Mouse (Mus musculus) CH12.LX (cell line): ENCODE data around the gene Farp1. TPM values are rescaled to one million over a fixed set of nuclear protein-coding genes. Genes with fewer than 3 reads are reported as not detected.

Experiments used
- DNase-seq: peaks from one replicate; pipeline ENCODE4 v3.0.0-alpha.2; 2013; ENCODE audit errors: extremely low read depth
- H3K27ac ChIP-seq: 2 replicates; pipeline ENCODE4 v1.5.1; 2012; ENCODE audit warnings: low read depth, mild to moderate bottlenecking, control low read depth, moderate library complexity; ENCODE audit not compliant: insufficient read depth
- H3K27me3 ChIP-seq: replicated peaks from 2 replicates; pipeline ENCODE3; 2012; ENCODE audit warnings: inconsistent platforms
- H3K36me3 ChIP-seq, 2 experiments: replicated peaks in 1 of 2; 2 replicates each; pipeline versions ENCODE3 to v1.6.1; 2012; ENCODE audit warnings: inconsistent platforms in 1 of 2, low read length in 1 of 2, mild to moderate bottlenecking in 1 of 2, mixed read lengths in 1 of 2, moderate library complexity in 1 of 2; ENCODE audit not compliant: control insufficient read depth in 1 of 2, insufficient read depth in 1 of 2
- H3K4me1 ChIP-seq, 2 experiments: 2 replicates each; pipeline ENCODE4 v1.6.1; 2012; ENCODE audit warnings: inconsistent platforms in 1 of 2, moderate library complexity in 1 of 2; ENCODE audit not compliant: insufficient read depth in 2 of 2, control insufficient read depth in 1 of 2
- H3K4me2 ChIP-seq: 2 replicates; pipeline ENCODE4 v1.6.1; 2012; ENCODE audit warnings: low read depth, mild to moderate bottlenecking, control low read depth; ENCODE audit not compliant: poor library complexity, insufficient read depth, severe bottlenecking
- H3K4me3 ChIP-seq, 3 experiments: fragments of 150-350 bp in 1 of 3; sonication (generic) in 1 of 3; replicated peaks in 1 of 3; 2 replicates each; pipeline versions ENCODE3 to v1.5.1; 2011 to 2012; ENCODE audit warnings: low read depth in 2 of 3, low read length in 2 of 3, mild to moderate bottlenecking in 2 of 3, moderate library complexity in 2 of 3, control low read depth in 1 of 3, improper control_type of control experiment in 1 of 3, inconsistent platforms in 1 of 3, mixed read lengths in 1 of 3; ENCODE audit not compliant: poor library complexity in 1 of 3
- H3K79me2 ChIP-seq: replicated peaks from 2 replicates; pipeline ENCODE4 v1.6.1; 2012; ENCODE audit warnings: mild to moderate bottlenecking, moderate library complexity; ENCODE audit not compliant: control insufficient read depth, poor library complexity, insufficient read depth, severe bottlenecking; ENCODE audit errors: extremely low read depth
- H3K9ac ChIP-seq: 2 replicates; pipeline ENCODE4 v1.6.1; 2012; ENCODE audit warnings: low read depth, mild to moderate bottlenecking, control low read depth, moderate library complexity; ENCODE audit not compliant: insufficient read depth
- H3K9me3 ChIP-seq: replicated peaks from 2 replicates; pipeline ENCODE3; 2012; ENCODE audit warnings: low read length, inconsistent platforms, mixed read lengths
- BHLHE40 ChIP-seq: IDR thresholded peaks from 2 replicates; pipeline ENCODE4 v1.6.1; 2011; ENCODE audit warnings: mild to moderate bottlenecking, low read depth, low read length, improper control_type of control experiment
- CHD1 ChIP-seq: IDR thresholded peaks from 2 replicates; pipeline ENCODE4 v1.6.1; 2012; ENCODE audit warnings: low read depth, low read length, improper control_type of control experiment, inconsistent platforms
- CTCF ChIP-seq, 2 experiments: IDR thresholded peaks in 1 of 2; conservative IDR thresholded peaks in 1 of 2; 2 replicates each; pipeline ENCODE4 v1.5.1; 2011 to 2012; ENCODE audit warnings: low read depth in 2 of 2, low read length in 2 of 2, improper control_type of control experiment in 1 of 2, inconsistent platforms in 1 of 2, mild to moderate bottlenecking in 1 of 2, moderate library complexity in 1 of 2
- E2F4 ChIP-seq: IDR thresholded peaks from 2 replicates; pipeline ENCODE4 v1.6.1; 2011; ENCODE audit warnings: low read depth, low read length, improper control_type of control experiment; ENCODE audit not compliant: insufficient replicate concordance
- ELF1 ChIP-seq: IDR thresholded peaks from 2 replicates; pipeline ENCODE4 v1.6.1; 2014; ENCODE audit warnings: low read depth, mild to moderate bottlenecking, inconsistent platforms, low read length, improper control_type of control experiment
- EP300 ChIP-seq: IDR thresholded peaks from 2 replicates; pipeline ENCODE4 v1.6.1; 2011; ENCODE audit warnings: low read length, improper control_type of control experiment
- GABPA ChIP-seq: IDR thresholded peaks from 2 replicates; pipeline ENCODE4 v1.6.1; 2012; ENCODE audit warnings: low read depth, low read length, improper control_type of control experiment, inconsistent platforms; ENCODE audit not compliant: insufficient replicate concordance
- IRF4 ChIP-seq: IDR thresholded peaks from 2 replicates; pipeline ENCODE4 v1.6.1; 2014; ENCODE audit warnings: low read depth, mild to moderate bottlenecking, inconsistent platforms, low read length, improper control_type of control experiment
- JUND ChIP-seq: conservative IDR thresholded peaks from 2 replicates; pipeline ENCODE4 v1.6.1; 2011; ENCODE audit warnings: low read depth, low read length, improper control_type of control experiment
- KAT2A ChIP-seq: IDR thresholded peaks from 2 replicates; pipeline ENCODE4 v1.6.1; 2012; ENCODE audit warnings: low read length, improper control_type of control experiment, inconsistent platforms; ENCODE audit not compliant: insufficient replicate concordance
- MAFK ChIP-seq: IDR thresholded peaks from 2 replicates; pipeline ENCODE4 v1.6.1; 2011; ENCODE audit warnings: low read length, improper control_type of control experiment; ENCODE audit not compliant: insufficient replicate concordance
- MAX ChIP-seq: IDR thresholded peaks from 2 replicates; pipeline ENCODE4 v1.6.1; 2011; ENCODE audit warnings: low read length, improper control_type of control experiment
- MAZ ChIP-seq: IDR thresholded peaks from 2 replicates; pipeline ENCODE4 v1.6.1; 2012; ENCODE audit warnings: low read depth, mild to moderate bottlenecking, inconsistent platforms, low read length, improper control_type of control experiment, moderate library complexity
- MEF2A ChIP-seq: IDR thresholded peaks from 2 replicates; pipeline ENCODE4 v1.6.1; 2014; ENCODE audit warnings: low read depth, mild to moderate bottlenecking, inconsistent platforms, low read length, improper control_type of control experiment, borderline replicate concordance
- MYC ChIP-seq: IDR thresholded peaks from 2 replicates; pipeline ENCODE4 v1.6.1; 2011; ENCODE audit warnings: low read depth, mild to moderate bottlenecking, improper control_type of control experiment, low read length
- NELFE ChIP-seq: IDR thresholded peaks from 2 replicates; pipeline ENCODE4 v1.6.1; 2011; ENCODE audit warnings: low read depth, low read length, improper control_type of control experiment
- NRF1 ChIP-seq: IDR thresholded peaks from 2 replicates; pipeline ENCODE4 v1.6.1; 2014; ENCODE audit warnings: low read depth, mild to moderate bottlenecking, inconsistent platforms, low read length, improper control_type of control experiment, moderate library complexity
- PAX5 ChIP-seq: IDR thresholded peaks from 2 replicates; pipeline ENCODE4 v1.6.1; 2012; ENCODE audit warnings: low read length, inconsistent platforms, mixed read lengths
- POLR2A ChIP-seq: IDR thresholded peaks from 2 replicates; pipeline ENCODE4 v1.6.1; 2011; ENCODE audit warnings: low read depth, mild to moderate bottlenecking, improper control_type of control experiment, low read length
- POLR2AphosphoS2 ChIP-seq: IDR thresholded peaks from 2 replicates; pipeline ENCODE4 v1.6.1; 2011; ENCODE audit warnings: low read depth, low read length, improper control_type of control experiment
- RAD21 ChIP-seq: IDR thresholded peaks from 2 replicates; pipeline ENCODE4 v1.6.1; 2011; ENCODE audit warnings: low read depth, mild to moderate bottlenecking, low read length, improper control_type of control experiment, moderate library complexity
- RCOR1 ChIP-seq: conservative IDR thresholded peaks from 2 replicates; pipeline ENCODE4 v1.6.1; 2012; ENCODE audit warnings: low read depth, mild to moderate bottlenecking, inconsistent platforms, low read length, improper control_type of control experiment
- SIN3A ChIP-seq: IDR thresholded peaks from 2 replicates; pipeline ENCODE4 v1.6.1; 2012; ENCODE audit warnings: low read length, improper control_type of control experiment, inconsistent platforms
- SMC3 ChIP-seq: IDR thresholded peaks from 2 replicates; pipeline ENCODE4 v1.6.1; 2011; ENCODE audit warnings: low read depth, low read length, improper control_type of control experiment
- TCF12 ChIP-seq: IDR thresholded peaks from 2 replicates; pipeline ENCODE4 v1.6.1; 2014; ENCODE audit warnings: low read depth, mild to moderate bottlenecking, inconsistent platforms, low read length, improper control_type of control experiment
- ZC3H11A ChIP-seq: IDR thresholded peaks from 2 replicates; pipeline ENCODE4 v1.6.1; 2012; ENCODE audit warnings: low read depth, mild to moderate bottlenecking, inconsistent platforms, low read length, improper control_type of control experiment
- ZMIZ1 ChIP-seq: IDR thresholded peaks from 2 replicates; pipeline ENCODE4 v1.6.1; 2012; ENCODE audit warnings: low read depth, mild to moderate bottlenecking, inconsistent platforms, low read length, improper control_type of control experiment
- dilution Hi-C: fragments of 300-500 bp; cut with MboI; formaldehyde crosslinking; loops from 2 replicates; pipeline ENCODE4 v1.14.3; 2020; ENCODE audit warnings: low sequenced_read_pairs; ENCODE audit not compliant: extremely low pct_unique_long_range_greater_than_20kb, extremely low pct_ligation_motif_present
- in situ Hi-C: fragments of 300-500 bp; cut with MboI; formaldehyde crosslinking; loops from 3 replicates; pipeline ENCODE4 v1.14.3; 2019; ENCODE audit warnings: low sequenced_read_pairs, low pct_ligation_motif_present, low pct_unique_long_range_greater_than_20kb, mixed read lengths
- polyA plus RNA-seq: library from polyadenylated mRNA; unstranded; fragments of >175 nt; gene quantifications from 2 replicates; pipeline ENCODE4 v1.2.1, GENCODE M21; 2012; ENCODE audit warnings: low read depth; ENCODE audit not compliant: insufficient read length
- total RNA-seq, 2 experiments: library from RNA; depleted of rRNA; stranded (reverse); fragments of 300-350 nt in 1 of 2; fragments of >200 nt in 1 of 2; gene quantifications; 2 replicates each; pipeline ENCODE4 v1.2.3; 2012 to 2014

Farp1 gene
- total and polyA plus RNA-seq, 3 experiments: 2.4 to 10.3 (median 2.5) TPM

DNA sequence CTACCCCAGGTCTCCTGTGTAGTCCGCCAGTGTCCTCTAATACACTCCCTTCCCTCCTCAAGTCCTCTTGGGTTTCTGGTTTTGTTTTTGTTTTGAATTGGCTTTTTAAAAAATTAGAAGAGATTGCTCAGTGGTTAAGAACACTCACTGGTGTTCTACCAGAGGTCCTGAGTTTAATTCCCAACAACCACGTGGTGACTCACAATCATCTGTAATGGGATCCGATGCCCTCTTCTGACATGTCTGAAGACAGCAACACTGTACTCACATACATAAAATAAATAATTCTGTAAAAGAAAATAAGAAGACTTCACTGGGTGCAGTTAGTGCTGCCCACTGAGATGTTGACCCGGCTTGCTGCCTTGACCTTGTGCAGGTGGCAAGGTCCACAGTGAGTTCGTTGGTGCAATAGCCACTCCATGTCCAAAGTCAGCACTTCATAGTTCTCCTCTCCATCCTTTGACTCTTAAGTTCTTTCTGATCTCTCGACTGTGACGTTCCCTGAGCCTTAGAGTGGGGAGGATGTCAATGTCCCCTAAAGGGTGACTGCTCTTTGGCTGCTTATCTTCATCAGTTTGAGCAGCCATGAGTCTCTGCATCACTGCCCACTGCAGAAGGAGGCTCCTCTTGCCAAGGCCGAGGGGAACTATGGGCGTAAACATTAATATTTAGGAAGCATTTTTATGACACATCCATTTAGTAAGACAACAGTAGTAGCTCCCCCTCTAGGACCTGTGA, 194.2 kb downstream of the Farp1 start:
- Histone ChIP-seq H3K9me3 (no peaks in the 10 kb centered on the region), H3K27ac (no peak overlapping the region), H3K9ac (no peak overlapping the region), H3K79me2 (no peaks in the 10 kb centered on the region), H3K4me1 (0 out of 4 replicates have a peak, but pooled peaks cover 0 to 4% of the 10 kb centered on the region in 2 experiments), H3K4me2 (no peak overlapping the region), H3K4me3 (no peak overlapping the region), H3K36me3 (peaks cover 4 to 47% of the 10 kb centered on the region in 2 experiments), H3K27me3 (no peaks in the 10 kb centered on the region)
- no peak for DNase-seq
- dilution Hi-C loops (no loop called here), in situ Hi-C loops (loop anchor here (10.0 kb wide), 1 partner anchor 194 kb away; the partner anchor contains the start of gene Farp1)
- no peak for TF ChIP-seq ELF1
- no peak for TF ChIP-seq SIN3A
- TF ChIP-seq KAT2A: no peak
- TF ChIP-seq EP300: no peak
- no peak for TF ChIP-seq JUND
- TF ChIP-seq MEF2A: no peak
- no peak for TF ChIP-seq SMC3
- TF ChIP-seq NRF1: no peak
- TF ChIP-seq GABPA: no peak
- TF ChIP-seq POLR2AphosphoS2: no peak
- TF ChIP-seq ZMIZ1: no peak
- no peak for TF ChIP-seq PAX5
- no peak for TF ChIP-seq MAZ
- no peak for TF ChIP-seq ZC3H11A
- TF ChIP-seq NELFE: no peak
- no peak for TF ChIP-seq RAD21

DNA sequence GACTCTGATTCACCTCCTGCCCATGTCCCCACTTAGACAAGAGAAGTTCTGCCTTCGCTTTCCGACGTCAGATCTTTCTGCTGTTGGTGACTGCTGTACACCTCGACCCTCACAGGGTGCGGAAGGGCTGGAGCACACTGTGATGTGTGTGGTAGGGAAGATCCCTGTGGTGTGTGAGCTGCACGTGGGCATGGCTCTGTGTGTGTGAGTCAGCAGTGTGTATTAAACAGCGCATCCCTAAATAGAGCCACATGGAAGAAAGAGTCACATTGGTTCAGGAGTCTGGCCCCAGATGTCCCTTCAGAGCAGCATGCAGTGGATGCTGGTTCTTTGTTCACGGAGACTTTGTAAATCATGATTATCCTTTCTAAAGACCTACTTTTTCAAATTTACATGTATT, 196.2 kb downstream of the Farp1 start:
- DNase-seq: no peak
- peaks cover 4 to 40% of the 10 kb centered on the region in 2 experiments for H3K36me3 ChIP-seq
- H3K4me1 ChIP-seq: peaks cover 7 to 13% of the 10 kb centered on the region in 2 experiments; a peak in 3 of 4 replicates
- H3K4me3 ChIP-seq: no peak overlapping the region
- no peak overlapping the region for H3K27ac ChIP-seq
- no peak overlapping the region for H3K4me2 ChIP-seq
- H3K9me3 ChIP-seq: no peaks in the 10 kb centered on the region
- no peak overlapping the region for H3K9ac ChIP-seq
- dilution Hi-C loops: no loop called here
- TF ChIP-seq MYC (no peak), E2F4 (no peak), CHD1 (no peak), POLR2AphosphoS2 (no peak), RAD21 (no peak), MAX (no peak), KAT2A (no peak), IRF4 (no peak), MAFK (no peak), POLR2A (no peak), MEF2A (no peak), CTCF (conservative IDR thresholded peaks at IDR 0.05 in 1 of 2, IDR thresholded peaks at IDR 0.05 in 1 of 2; ENCODE audit: low read depth in 2 of 2, low read length in 2 of 2) (no peak), GABPA (no peak), BHLHE40 (no peak), ZC3H11A (no peak), ELF1 (no peak), TCF12 (no peak), RCOR1 (no peak), JUND (no peak)
- TF ChIP-seq, all 38 proteins: peak for 0
- in situ Hi-C loops: no loop called here
- no peaks in the 10 kb centered on the region for H3K27me3 ChIP-seq
- no peaks in the 10 kb centered on the region for H3K79me2 ChIP-seq
